Mouse (Mus musculus): ENCODE results near the gene Sys1.

The Sys1 gene

GRCm38 (mm10) chr2:164454846-164455245, 1.9 kb upstream of the Sys1 start:
- ChIA-PET CTCF (interaction anchor here in 3 of 4 experiments (0.6 to 2.6 kb wide), 8 partner anchors 15 to 105 kb away, joined by 3 to 13 read pairs (median 3); no protein-coding TSS in a partner anchor), POLR2A (interaction anchor here (0.7 to 36.5 kb wide), 16 partner anchors 9 to 370 kb away, joined by 3 to 985 read pairs (median 8); partner anchors contain the start of genes Sdc4 (in 3 of the 4) and Zswim1 (in 1 of the 4))

GRCm38 (mm10) chr2:164455421-164456190, 1.2 kb upstream of the Sys1 start:
- POLR2A ChIA-PET: interaction anchor here (0.6 to 36.5 kb wide), 29 partner anchors 8 to 404 kb away, joined by 3 to 985 read pairs (median 4); partner anchors contain the start of genes Sdc4 (in 3 of the 4), Trp53tg5 (in 1 of the 4) and Zswim1 (in 1 of the 4)

DNA sequence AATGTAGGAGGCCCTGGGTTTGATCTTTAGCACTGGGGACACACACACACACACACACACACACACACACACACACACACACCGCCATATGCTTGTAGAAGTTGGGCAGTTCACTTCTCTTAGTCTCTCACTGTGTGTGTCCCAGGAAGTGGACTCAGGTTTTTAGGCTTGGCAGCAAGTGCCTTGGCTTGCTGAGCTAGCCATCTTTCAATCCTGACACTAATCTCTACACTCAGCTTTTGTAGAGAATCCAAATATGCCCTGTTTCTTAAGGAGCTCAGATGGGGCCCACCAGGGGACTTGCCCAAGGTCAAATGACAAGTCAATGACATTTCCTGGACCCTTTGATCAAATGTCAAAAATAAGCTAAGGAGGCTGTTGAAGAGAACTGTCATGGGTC, 351 bp upstream of the Sys1 start:
- ChIA-PET CTCF (interaction anchor here (0.5 to 2.6 kb wide), 15 partner anchors 12 to 127 kb away, joined by 3 to 14 read pairs (median 4); partner anchors contain the start of gene Sdc4 (in 2 of the 4)), POLR2A (interaction anchor here (0.5 to 36.5 kb wide), 40 partner anchors 7 to 1353 kb away, joined by 3 to 985 read pairs (median 4); partner anchors contain the start of genes Sdc4 (in 3 of the 4), Matn4 (in 1 of the 4), Pigt (in 1 of the 4) and Trp53tg5 (in 1 of the 4))

More at GRCm38 (mm10) chr2:164455421-164456190, 1.2 kb upstream of the Sys1 start:
- CTCF ChIA-PET: interaction anchor here in 3 of 4 experiments (0.5 to 2.6 kb wide), 14 partner anchors 13 to 126 kb away, joined by 3 to 14 read pairs (median 4); no protein-coding TSS in a partner anchor

- ChIA-PET POLR2A (interaction anchor here (0.5 to 36.5 kb wide), 20 partner anchors 9 to 745 kb away, joined by 3 to 985 read pairs (median 4); partner anchors contain the start of genes Sdc4 (in 2 of the 4) and Dbndd2 (in 1 of the 4)), CTCF (interaction anchor here (0.6 to 1.6 kb wide), 9 partner anchors 12 to 68 kb away, joined by 3 to 9 read pairs (median 4); no protein-coding TSS in a partner anchor)
These were observed 1.2 kb downstream of the Sys1 start for GRCm38 (mm10) chr2:164457942-164458341.

GRCm38 (mm10) chr2:164458535-164458934, 1.8 kb downstream of the Sys1 start:
- CTCF ChIA-PET: interaction anchor here (0.5 to 1.6 kb wide), 12 partner anchors 12 to 69 kb away, joined by 3 to 9 read pairs (median 4); no protein-coding TSS in a partner anchor
- POLR2A ChIA-PET: interaction anchor here (0.5 to 36.5 kb wide), 17 partner anchors 8 to 746 kb away, joined by 3 to 985 read pairs (median 5); partner anchors contain the start of genes Sdc4 (in 2 of the 4) and Dbndd2 (in 1 of the 4)

GRCm38 (mm10) chr2:164460745-164461551, 4.2 kb downstream of the Sys1 start, which contains the start of gene Gm20458:
Gene Gm20458 (plus strand): TSS chr2:164460967.
- ChIA-PET POLR2A (interaction anchor here (0.5 to 36.5 kb wide), 56 partner anchors 9 to 450 kb away, joined by 3 to 985 read pairs (median 5); partner anchors contain the start of genes Sdc4 (in 4 of the 4), Acot8 (in 2 of the 4), Pigt (in 2 of the 4) and Zswim3 (in 2 of the 4)), CTCF (interaction anchor here (0.6 to 3.1 kb wide), 61 partner anchors 9 to 406 kb away, joined by 3 to 58 read pairs (median 4); partner anchors contain the start of genes Sdc4 (in 2 of the 4), Slpi (in 2 of the 4), Trp53tg5 (in 1 of the 4) and Wfdc10 (in 1 of the 4))

- ChIA-PET POLR2A (interaction anchor here in 3 of 4 experiments (0.6 to 2.3 kb wide), 7 partner anchors 9 to 31 kb away, joined by 3 to 9 read pairs (median 4); partner anchors contain the start of genes Sdc4 (in 1 of the 3) and Trp53tg5 (in 1 of the 3)), CTCF (interaction anchor here in 1 of 4 experiments (1.1 kb wide), 1 partner anchor 48 kb away, joined by 3 read pairs; no protein-coding TSS in a partner anchor)
These were observed 8.4 kb downstream of the Sys1 start for GRCm38 (mm10) chr2:164465161-164465560.

- POLR2A ChIA-PET: interaction anchor here in 3 of 4 experiments (0.8 to 2.9 kb wide), 13 partner anchors 8 to 63 kb away, joined by 3 to 14 read pairs (median 4); partner anchors contain the start of genes Sys1 (in 2 of the 3) and Sdc4 (in 1 of the 3)
These were observed 10.0 kb downstream of the Sys1 start for GRCm38 (mm10) chr2:164466787-164467186.

DNA sequence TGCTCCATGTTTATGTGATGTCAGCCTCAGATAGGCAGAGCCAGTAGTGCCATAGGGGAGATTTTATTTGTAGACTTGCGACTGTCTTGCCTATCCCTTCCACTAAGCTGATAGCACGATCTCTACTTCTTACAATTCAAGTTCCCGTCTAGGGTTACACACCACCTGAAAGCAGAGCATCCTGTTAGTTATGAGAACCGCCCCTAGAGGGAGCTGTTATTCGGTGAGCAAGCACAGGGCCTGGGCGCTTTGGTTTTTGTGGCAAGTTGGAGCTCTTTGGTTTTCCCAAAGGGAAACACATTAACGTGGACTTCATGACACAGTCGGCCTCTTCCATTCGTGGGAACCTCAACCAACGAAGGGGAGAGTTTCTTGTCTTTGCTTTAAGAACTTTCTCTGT, 13.5 kb downstream of the Sys1 start:
- POLR2A ChIA-PET: interaction anchor here (0.5 to 2.5 kb wide), 47 partner anchors 9 to 284 kb away, joined by 3 to 27 read pairs (median 4); partner anchors contain the start of genes Gm20458 (in 4 of the 4), Sdc4 (in 2 of the 4), Sys1 (in 2 of the 4) and Pigt (in 1 of the 4)
- CTCF ChIA-PET: interaction anchor here (0.5 to 2.6 kb wide), 97 partner anchors 9 to 906 kb away, joined by 3 to 58 read pairs (median 4); partner anchors contain the start of genes Gm20458 (in 4 of the 4), Eppin (in 2 of the 4), Sdc4 (in 2 of the 4) and Slpi (in 2 of the 4)

More at GRCm38 (mm10) chr2:164466787-164467186, 10.0 kb downstream of the Sys1 start:
- CTCF ChIA-PET: interaction anchor here in 2 of 4 experiments (0.6 to 1.0 kb wide), 4 partner anchors 38 to 1499 kb away, joined by 3 to 9 read pairs (median 6); no protein-coding TSS in a partner anchor

DNA sequence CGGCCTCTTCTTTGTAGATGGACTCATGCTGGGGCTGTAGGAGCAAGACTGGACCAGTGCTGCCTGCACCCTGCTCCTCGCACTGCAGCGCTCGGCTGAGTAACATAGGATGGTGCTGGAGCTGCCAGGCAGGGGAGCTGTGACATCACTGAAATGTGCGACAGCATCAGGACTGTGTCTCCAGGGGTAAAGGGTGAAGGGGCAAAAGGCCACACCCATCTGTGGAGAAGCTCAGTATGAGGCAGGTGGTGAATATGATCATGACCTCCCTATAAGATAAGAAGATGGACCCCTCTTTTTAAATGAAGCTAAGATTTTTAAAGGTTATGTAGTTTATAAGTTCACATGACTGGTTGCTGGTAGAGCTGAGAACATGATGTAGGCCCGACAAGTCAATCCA, 16.9 kb downstream of the Sys1 start, which contains the start of gene Trp53tg5:
Gene Trp53tg5, minus strand, starts transcription at position 101 of the 400 bp plus-strand sequence.
- ChIA-PET POLR2A (interaction anchor here in 2 of 4 experiments (0.8 to 1.3 kb wide), 5 partner anchors 9 to 30 kb away, joined by 3 to 5 read pairs (median 4); partner anchors contain the start of genes Gm20458 (in 1 of the 2) and Sys1 (in 1 of the 2)), CTCF (interaction anchor here in 3 of 4 experiments (0.5 to 1.6 kb wide), 3 partner anchors 13 to 75 kb away, joined by 3 to 20 read pairs (median 4); partner anchors contain the start of gene Gm20458 (in 1 of the 3))

- CTCF ChIA-PET: interaction anchor here in 3 of 4 experiments (0.6 to 4.6 kb wide), 7 partner anchors 15 to 683 kb away, joined by 3 to 28 read pairs (median 5); no protein-coding TSS in a partner anchor
- POLR2A ChIA-PET: interaction anchor here in 3 of 4 experiments (1.0 to 4.2 kb wide), 7 partner anchors 21 to 45 kb away, joined by 3 to 18 read pairs (median 3); partner anchors contain the start of genes Sdc4 (in 2 of the 3) and Gm20458 (in 1 of the 3)
These were observed 29.0 kb downstream of the Sys1 start, which contains the start of gene Dbndd2 for GRCm38 (mm10) chr2:164485681-164486257. Gene Dbndd2 (plus strand): TSS chr2:164486106.

GRCm38 (mm10) chr2:164486258-164487114, 29.7 kb downstream of the Sys1 start:
- ChIA-PET CTCF (interaction anchor here (0.6 to 4.6 kb wide), 13 partner anchors 12 to 266 kb away, joined by 3 to 28 read pairs (median 4); partner anchors contain the start of gene Gm20458 (in 1 of the 4)), POLR2A (interaction anchor here in 3 of 4 experiments (0.5 to 4.2 kb wide), 17 partner anchors 11 to 333 kb away, joined by 3 to 18 read pairs (median 4); partner anchors contain the start of genes Pigt (in 2 of the 3), Sdc4 (in 2 of the 3) and Gm20458 (in 1 of the 3))

DNA sequence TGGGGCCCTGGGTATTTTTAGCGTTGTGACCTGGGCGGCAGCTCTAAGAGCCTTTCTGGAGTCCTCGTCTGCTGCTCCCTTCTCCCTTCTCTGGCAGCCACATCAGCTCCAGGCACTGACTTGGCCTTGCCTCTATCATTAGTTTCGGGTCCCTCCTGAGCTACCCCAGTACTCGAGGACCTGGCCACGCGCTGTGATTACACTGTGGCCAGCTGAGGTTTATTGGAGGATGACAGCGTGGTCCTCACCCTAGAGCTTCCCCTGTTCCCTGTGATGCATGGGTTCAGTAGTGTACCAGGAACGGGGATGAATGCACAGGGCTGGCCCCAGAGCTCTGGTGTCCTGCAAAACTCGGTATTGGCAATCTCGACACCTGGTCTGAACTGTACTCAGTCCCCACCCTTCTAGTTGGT, 30.4 kb downstream of the Sys1 start:
- POLR2A ChIA-PET: interaction anchor here in 3 of 4 experiments (0.6 to 4.2 kb wide), 18 partner anchors 10 to 317 kb away, joined by 3 to 18 read pairs (median 3); partner anchors contain the start of genes Gm20458 (in 2 of the 3), Pigt (in 2 of the 3), Sdc4 (in 2 of the 3) and Acot8 (in 1 of the 3)
- CTCF ChIA-PET: interaction anchor here (0.5 to 4.6 kb wide), 13 partner anchors 13 to 265 kb away, joined by 3 to 28 read pairs (median 4); partner anchors contain the start of gene Gm20458 (in 1 of the 4)

- ChIA-PET POLR2A (interaction anchor here in 3 of 4 experiments (0.7 to 4.2 kb wide), 14 partner anchors 9 to 317 kb away, joined by 3 to 18 read pairs (median 3); partner anchors contain the start of genes Gm20458 (in 2 of the 3), Acot8 (in 1 of the 3), Pigt (in 1 of the 3) and Sdc4 (in 1 of the 3)), CTCF (interaction anchor here in 3 of 4 experiments (1.0 to 4.6 kb wide), 7 partner anchors 17 to 98 kb away, joined by 3 to 28 read pairs (median 5); no protein-coding TSS in a partner anchor)
These were observed 31.0 kb downstream of the Sys1 start for GRCm38 (mm10) chr2:164487812-164488211.

All from embryonic stem cell, embryonic (primary cell).